Mouse (Mus musculus) bone marrow macrophage, adult 2 months (primary cell): Measurements from ENCODE around the gene Doc2a.

Source experiments
- CTCF ChIP-seq: IDR thresholded peaks from 2 replicates; pipeline ENCODE4 v1.5.1; 2012; ENCODE audit warnings: low read depth, mild to moderate bottlenecking, low read length, moderate library complexity
- POLR2A ChIP-seq: IDR thresholded peaks from 2 replicates; pipeline ENCODE4 v1.6.1; 2012; ENCODE audit warnings: mild to moderate bottlenecking, low read depth, low read length, borderline replicate concordance

- TF ChIP-seq CTCF = no peak
- no peak for TF ChIP-seq POLR2A
Measured at GRCm38 (mm10) chr7:126802134-126802889, 44.9 kb upstream of the Doc2a start.
